Mouse (Mus musculus) yolk sac, embryonic 10.5 days (tissue): ENCODE results near the gene C4bp.
A peak's percentile ranks its signal among the peaks of the same experiment; 100 is the strongest.
"Not testable (repeated sequence)": the region's sequence is repeated elsewhere in the genome, so short reads cannot be mapped to it uniquely, and the experiment has no call there.

Source experiments
- DNase-seq: peaks from one replicate; pipeline ENCODE4 v3.0.0-alpha.2; 2017; ENCODE audit warnings: low spot score

Gene C4bp

DNA sequence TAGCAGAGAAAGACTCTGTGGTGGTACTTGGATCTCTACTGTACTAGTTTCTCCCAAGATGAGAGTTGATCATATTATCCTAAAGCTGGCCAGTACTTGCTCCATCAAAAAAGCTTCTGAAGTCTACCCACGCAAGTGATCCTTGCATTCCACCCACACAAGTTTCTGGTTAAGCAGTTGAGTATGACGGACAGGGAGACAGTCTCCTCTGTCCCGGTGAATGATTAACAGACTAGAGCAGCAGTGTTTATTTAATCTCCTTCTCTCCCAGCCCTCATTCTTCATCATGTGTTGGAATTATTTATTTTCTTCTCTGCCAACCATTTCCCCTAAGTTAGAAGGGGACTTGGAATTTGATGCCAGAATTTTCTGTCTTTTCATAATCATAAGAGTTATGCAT is at the start of gene C4bp:
Gene C4bp, minus strand, starts transcription at position 179 of the 400 bp plus-strand sequence.
- peak; percentile 27 for DNase-seq

DNA sequence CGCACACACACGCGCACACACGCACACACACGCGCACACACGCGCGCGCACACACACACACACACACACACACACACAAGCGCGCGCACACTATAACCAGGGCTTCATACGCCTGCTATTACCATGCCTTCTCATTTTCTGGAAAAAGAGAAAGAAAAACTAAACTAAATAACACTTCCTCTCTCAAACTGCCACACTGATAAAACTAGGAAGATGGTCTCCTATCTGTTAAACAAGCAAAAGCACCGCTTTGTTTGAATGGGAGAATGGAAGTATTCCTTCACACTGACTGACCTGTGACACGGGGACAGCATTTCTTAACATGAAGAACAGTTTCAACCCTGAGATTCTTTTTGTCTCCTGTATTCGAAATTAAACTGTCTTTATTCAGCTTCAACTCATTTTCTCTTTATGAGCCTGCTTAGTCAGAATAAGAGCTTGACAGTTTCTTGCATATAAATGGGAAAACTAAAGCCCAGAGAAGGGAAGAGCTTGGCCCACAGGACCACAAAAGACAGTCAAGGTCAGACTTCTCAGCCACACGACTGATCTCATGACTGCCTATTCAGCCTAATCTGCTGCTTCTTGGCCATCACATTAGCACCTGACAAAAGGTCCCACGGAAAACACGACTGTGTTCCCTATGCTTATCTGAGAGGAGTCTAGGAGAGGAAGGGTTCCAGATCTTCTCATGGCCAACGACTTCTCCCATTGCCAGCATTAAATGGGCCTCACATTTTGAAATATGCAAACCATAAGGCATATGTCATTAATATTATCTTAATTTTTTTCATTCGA is 49.0 kb upstream of the C4bp start:
- DNase-seq, result no peak

DNA sequence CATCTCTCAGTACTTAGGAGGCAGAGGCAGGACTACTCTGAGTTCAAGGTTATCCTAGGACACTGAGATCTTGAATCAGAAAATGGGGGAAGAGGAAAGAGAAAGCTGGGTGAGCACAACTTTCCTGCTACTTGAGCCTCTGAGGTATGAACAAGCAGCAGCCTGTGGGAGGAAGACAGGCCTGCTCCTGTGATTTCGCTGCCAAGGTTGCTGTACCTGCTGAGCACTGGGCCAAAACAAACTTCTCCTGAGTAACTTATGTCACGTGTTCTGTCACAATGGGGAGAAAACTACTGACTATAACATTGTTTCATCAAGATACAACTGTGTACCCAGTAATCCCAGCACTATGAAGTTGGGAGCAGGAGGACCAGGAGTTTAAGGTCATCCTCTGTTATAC is 42.2 kb upstream of the C4bp start:
- DNase-seq, result no peak

DNA sequence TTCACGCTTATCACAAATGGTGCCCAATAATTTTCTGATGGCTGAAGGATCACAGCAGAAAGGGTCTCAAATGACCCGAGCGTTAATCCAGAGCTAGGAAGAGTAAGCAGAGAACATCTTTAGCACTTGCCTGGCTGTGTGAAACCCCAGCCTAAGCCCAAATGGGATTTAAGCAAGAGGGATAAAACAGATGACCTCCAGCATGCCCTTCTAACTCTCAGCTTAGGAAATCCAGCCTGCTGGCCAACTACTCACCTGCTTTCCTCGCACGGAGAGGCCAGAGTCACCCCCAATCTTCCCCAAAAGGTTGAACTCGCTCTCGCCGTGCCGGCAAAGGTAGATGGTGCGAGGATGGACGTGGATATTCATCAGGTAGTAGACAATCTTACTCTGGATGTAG is 40.5 kb upstream of the C4bp start:
- no peak for DNase-seq

DNA sequence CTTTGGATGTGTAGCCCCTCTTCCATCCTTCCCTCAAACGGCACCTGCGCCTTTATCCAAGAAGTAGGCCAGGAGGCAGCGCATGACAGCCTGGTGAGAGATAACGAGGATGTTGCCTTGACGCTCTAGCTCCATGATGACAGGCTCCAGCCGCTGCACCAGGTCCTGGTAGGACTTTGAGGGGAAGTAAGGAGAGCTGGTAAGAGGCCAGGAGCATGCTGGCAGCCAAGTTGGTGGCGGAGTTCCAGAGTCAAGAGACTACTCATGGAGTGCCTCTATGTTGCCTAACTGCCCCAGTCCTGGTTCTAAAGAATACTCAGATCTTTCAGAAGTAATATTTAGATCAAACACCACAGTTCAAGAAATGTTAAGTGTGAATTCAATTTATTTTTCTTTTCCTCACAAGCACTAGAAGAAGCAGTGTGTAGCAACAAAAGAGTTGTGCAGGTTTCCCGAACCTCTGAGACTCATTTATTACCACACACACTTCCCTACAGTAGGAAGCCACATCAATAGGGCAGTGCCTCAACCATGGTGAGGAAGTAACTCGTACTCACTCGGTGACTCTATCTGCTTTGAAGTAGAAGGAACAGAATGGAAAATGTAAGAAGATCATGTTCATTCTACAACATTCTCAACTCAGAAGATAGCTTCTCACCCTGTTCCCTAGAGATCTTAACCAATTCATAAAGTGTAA is 38.7 kb upstream of the C4bp start:
- DNase-seq, result no peak

DNA sequence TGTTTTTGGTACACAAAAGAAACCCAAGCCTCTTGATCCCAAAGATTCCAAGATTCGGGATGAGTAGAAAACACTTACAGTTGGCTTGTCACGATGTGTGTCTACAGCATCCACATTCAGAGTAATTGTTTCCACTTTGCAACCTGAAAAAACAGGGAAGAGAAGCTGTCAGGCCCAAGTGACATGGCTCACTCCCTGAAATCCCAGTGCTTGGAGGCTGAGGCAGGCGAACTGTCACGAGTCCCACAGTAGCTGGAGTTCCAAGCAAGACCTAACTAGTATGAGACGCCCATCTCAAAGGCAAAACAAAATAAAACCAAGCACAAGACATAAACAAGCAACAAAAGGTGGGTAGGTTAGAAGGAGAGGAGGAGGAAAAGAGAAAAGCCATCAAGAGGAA is 37.2 kb upstream of the C4bp start:
- DNase-seq, result no peak

DNA sequence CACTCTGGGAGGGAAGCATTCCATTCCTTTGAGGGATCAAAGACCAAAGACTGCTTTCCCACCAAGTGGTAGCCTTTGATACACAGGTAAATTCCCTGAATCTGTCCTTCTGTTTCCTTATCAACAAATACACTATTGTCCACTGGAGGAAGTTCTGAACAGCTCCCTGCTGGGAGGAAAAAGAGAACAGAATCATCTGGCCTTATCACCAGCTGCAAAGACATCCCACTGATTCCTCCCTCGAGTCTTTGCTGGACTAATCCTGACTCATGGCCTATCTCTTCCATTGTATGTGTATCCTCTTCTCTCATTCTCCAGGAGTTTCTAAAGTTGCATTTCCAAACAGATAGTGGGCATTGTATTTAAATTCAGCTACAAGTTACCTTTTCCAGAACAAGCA is 22.5 kb upstream of the C4bp start:
- DNase-seq, result no peak

DNA sequence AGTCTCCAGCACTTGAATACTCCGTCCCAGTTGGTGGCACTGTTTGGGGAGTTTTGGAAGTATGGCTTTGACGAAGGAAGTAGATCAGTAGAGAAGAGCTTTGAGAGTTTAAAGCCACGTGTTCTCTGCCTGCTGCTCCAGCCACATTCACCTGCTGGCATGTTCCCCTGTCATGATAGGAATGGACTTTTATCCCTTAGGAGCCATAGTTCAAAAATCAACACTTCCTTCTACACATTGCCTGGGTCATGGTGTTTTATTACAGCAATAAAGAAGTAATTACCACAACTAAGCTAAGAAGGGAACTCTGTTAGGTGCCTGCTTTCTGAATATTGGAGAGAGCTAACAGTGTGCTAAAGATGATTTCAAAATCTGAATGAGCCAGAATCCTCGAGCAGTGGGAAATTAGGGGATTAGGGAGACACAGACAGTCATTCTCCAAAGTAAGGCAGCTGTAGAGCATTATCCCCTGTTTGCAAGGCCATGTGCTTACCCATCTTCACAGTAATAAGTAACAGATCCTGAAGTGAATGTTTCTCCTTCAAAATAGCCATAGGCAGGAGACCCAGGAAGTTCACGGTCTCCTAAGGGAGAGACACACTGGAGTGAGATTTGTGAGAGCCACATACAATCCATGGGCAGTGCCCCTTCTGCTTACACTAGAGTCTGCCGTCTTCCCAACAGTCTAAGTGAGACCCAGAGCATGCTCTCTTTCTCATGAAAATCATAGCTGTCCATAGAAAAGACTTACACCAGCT is 20.4 kb upstream of the C4bp start:
- DNase-seq, result no peak

DNA sequence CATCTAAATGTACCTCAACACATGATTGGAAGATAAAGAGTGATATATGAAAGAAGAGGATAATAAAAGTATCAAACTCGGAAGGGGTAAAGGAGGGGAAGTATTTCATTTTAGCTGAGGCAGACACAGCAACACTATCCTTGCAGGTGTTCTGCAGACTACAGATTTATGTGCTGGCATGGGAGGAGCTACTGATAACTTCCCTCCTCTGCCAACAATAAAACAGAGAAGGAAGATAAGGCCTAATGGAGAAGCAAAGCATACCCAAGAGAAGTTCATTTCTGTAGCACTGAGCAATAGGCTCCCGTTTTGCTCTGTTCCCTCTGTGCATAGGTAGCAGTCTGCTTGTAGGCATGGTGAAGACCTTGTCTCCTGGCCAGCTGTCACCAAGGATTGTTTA is 19.6 kb upstream of the C4bp start:
- no peak for DNase-seq

DNA sequence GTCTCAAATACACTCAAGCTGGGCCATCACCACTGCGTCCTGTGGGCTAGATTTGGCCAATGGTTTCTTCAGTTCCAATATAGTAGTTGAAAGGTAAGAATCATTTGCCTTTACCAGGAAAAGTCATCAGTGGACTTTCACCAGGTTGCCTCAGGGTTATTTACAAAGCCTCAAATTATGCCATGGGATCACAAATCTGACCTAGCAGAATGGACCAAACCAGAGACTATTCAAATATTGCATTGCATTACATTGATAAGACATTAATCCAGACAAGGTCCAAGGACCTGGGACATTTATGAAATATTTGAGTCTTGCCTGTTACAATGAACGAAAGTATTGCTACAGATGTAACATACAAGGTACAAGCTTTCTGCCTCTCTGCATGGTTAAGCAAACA is 17.1 kb upstream of the C4bp start:
- no peak for DNase-seq

DNA sequence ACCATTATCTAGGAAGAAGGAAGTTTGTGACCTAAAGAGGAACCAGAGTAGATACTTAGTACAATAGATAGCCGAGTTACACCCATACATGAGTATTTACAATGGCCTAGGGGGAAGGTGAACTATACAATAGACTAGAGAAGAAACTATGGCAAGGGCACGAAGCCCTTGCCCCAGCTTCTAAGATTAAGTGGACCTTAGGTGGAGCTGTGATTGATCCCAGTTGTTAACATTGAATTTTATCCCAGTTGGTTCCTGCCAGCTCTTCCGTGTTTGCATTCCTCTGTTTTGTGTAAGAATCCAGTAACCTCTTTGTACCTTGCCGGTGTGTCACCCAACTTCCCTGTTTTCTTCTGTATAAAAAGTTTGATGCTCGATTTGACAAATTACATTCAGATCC is 2.1 kb upstream of the C4bp start:
- not testable (repeated sequence) for DNase-seq

DNA sequence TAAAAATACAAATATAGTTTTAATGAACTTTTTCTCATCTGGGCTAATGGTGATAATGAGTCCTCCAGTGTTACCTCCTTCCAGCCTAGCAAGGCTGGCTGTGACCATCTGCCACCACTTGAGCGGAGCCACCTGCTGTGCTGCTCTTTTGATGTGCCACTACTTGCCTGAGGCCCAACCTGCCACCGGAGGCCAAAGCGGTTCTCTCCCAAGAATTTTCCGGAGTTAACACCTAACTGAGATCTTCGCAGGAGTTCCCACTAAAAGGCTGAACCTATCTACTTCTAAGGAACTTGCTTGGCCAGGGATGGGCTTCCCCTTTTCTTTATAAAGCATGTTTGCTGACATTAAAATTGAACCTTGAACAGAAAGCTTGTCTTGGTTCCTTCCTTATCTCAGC is 1.8 kb downstream of the C4bp start:
- not testable (repeated sequence) for DNase-seq

DNA sequence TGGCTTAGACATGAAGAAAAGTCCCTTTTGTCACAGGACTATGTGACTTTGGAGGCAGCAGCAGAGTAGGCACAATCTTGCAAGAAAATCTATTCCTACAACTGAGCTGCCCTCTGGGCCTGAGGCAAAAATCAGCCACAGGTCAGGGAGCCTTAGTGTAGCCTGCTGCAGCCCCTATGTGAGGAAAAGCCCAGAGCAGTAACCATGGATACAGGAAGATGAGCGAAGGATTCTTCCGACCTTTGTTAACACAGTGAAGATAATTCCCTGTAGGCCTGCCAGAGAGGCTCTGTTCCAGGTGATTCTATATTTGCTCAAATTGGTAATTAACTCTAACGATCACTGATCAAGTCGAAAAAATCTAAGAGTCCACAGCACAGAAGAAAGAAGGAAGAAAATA is 17.3 kb downstream of the C4bp start:
- no peak for DNase-seq

DNA sequence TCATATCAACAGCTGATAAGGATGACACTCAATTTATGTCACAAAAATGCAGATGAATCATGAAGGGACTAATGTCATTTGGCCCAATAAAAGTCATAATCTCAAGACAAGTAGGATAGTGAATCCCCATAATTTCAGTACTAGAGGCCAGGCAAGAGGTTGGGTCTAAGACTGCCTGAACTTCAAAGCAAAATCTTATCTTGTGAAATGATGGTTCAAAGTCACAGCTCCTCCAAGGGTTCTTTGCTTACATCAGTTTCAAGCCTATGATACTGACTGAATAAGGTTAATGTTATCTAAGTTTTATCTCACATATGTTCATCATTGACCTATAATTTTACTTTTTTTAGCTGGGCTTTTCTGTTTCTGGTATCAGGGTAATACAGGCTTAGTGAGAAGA is 20.5 kb downstream of the C4bp start:
- no peak for DNase-seq

DNA sequence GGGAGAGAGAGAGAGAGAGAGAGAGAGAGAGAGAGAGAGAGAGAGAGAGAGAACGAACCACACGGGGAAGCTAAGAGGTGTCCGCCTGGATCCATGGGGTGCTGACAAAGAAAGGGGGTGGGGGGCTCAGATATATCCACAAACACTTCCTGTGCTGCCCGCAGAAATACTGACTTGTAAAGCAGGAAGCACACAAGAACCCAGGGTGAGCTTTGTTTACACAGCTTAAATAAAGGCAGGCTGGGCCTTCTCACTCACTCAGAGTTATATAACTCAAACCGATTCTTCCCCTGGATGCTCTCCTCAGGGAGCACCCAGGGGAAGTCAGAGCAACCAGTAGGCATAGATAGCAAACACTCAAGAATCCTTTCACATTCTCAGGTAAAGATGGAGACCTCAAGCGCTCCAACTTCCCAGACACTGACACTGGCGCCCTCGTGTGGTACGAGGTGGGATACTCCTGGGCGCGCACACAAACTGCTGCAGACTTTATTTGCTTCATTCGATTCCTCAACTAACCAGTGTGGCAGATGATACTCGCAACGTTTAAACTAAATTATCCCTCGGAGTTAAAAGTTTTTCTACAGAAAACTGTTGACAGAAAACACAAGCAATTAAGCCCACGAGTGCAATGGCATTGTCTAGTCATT is 27.5 kb downstream of the C4bp start:
- DNase-seq, result peak; percentile 49

DNA sequence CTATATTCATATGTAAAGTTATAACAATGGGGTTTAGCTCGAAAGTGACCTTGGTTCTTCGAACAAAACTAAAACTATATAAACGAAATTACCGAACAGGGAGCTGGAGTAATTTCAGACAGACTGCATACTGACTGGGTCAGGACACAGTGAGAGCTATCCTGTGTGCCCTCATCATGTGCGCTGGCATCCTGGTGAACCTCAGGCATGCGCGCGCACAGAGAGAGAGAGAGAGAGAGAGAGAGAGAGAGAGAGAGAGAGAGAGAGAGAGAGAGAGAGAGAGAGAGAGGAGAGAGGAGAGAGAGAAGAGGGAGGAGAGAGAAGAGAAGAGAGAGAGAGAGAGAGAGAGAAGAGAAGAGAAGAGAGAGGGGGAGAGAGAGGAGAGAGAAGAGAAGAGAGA is 28.1 kb downstream of the C4bp start:
- no peak for DNase-seq

DNA sequence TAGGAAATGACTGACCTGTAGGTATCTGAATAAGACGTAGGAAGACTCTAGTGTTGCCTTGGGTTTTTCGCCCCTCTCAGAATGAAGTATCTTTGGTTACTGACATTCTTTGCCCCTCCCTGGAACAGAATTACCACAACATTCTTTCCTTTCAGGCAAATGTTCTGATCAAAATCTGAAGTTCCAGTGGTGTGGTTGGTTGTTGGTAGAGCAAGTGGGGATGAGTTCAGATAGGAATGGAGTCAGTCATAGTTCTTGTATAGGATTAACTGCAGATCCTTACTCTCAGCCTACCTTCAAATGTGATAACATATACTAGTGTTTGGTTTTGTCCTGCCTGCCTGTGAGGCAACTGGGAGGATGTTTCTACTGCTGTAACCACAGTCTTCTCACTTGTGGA is 31.9 kb downstream of the C4bp start, which contains the start of gene Zp3r:
Gene Zp3r, minus strand, starts transcription at position 101 of the 400 bp plus-strand sequence.
- DNase-seq, result no peak

DNA sequence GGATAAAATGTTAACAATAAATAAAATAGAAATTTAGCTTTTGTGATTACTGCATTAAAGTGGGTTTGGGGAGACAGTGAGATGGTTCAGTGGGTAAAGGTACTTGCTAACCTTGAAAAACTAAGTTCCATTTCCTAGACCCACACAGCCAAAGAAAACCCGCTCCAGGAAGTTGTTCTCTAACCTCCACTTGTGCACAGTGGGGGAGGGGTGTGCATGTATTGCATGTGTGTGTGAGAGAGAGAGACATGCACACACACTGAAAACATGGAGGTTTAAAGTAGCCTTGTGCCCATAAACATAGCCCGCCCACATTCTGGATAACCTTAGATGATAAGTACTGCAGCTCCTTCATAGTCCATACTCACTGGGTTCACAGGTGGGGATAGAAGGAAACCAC is 65.1 kb downstream of the C4bp start:
- DNase-seq, result no peak

DNA sequence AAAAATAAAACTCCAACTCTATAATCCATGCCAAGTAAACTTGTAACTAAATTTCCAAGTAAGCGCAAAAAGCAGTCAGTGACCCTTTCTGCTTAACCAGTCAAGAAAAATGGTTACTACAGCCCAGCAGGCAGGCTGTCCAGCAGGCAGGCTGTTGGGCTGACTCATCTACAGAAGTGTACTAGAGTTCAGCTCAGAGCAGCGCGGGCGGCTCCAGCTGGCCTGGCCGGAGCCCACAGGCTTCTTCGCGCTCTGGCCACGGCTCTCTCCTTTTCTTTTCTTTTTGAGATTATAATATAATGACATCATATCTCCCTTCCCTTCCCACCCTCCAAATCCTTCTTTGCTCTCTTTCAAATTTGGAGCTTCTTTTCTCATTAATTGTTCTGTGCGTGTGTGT is 72.8 kb downstream of the C4bp start:
- DNase-seq, result peak; percentile 8
